Mouse (Mus musculus) MEL (cell line): ENCODE results near the gene Gimap9. TPM values are rescaled to one million over a fixed set of nuclear protein-coding genes. Genes with fewer than 3 reads are reported as not detected.

Source experiments
- DNase-seq: peaks from one replicate; pipeline ENCODE4 v3.0.0; 2011; ENCODE audit warnings: low read depth, low spot score
- H3K27ac ChIP-seq: 2 replicates; pipeline ENCODE4 v1.5.1; 2012; ENCODE audit warnings: low read depth, mild to moderate bottlenecking, control low read depth, low read length, moderate library complexity; ENCODE audit not compliant: control insufficient read depth
- H3K27me3 ChIP-seq, 2 experiments: fragments of 150-350 bp in 1 of 2; sonication (generic) in 1 of 2; 2 replicates each; pipeline ENCODE4 v1.6.1; 2012; ENCODE audit warnings: low read length in 2 of 2, mild to moderate bottlenecking in 2 of 2, improper control_type of control experiment in 1 of 2, moderate library complexity in 1 of 2; ENCODE audit not compliant: insufficient read depth in 2 of 2, control insufficient read depth in 1 of 2
- H3K36me3 ChIP-seq, 2 experiments: 2 replicates each; pipeline ENCODE4 v1.6.1; 2012 to 2014; ENCODE audit warnings: low read length in 2 of 2, improper control_type of control experiment in 1 of 2, inconsistent platforms in 1 of 2, mild to moderate bottlenecking in 1 of 2; ENCODE audit not compliant: insufficient read depth in 2 of 2, control insufficient read depth in 1 of 2
- H3K4me1 ChIP-seq, 2 experiments: fragments of 150-350 bp in 1 of 2; sonication (generic) in 1 of 2; 2 replicates each; pipeline ENCODE4 v1.6.1; 2012; ENCODE audit warnings: low read length in 2 of 2, improper control_type of control experiment in 1 of 2, mild to moderate bottlenecking in 1 of 2; ENCODE audit not compliant: insufficient read depth in 2 of 2, control insufficient read depth in 1 of 2
- H3K4me3 ChIP-seq, 2 experiments: fragments of 150-350 bp in 1 of 2; sonication (generic) in 1 of 2; 2 replicates each; pipeline ENCODE4 v1.5.1; 2012; ENCODE audit warnings: low read depth in 2 of 2, low read length in 2 of 2, mild to moderate bottlenecking in 2 of 2, moderate library complexity in 2 of 2, control low read depth in 1 of 2, improper control_type of control experiment in 1 of 2; ENCODE audit not compliant: control insufficient read depth in 1 of 2, insufficient read depth in 1 of 2
- H3K79me2 ChIP-seq: 2 replicates; pipeline ENCODE4 v1.6.1; 2012; ENCODE audit warnings: mild to moderate bottlenecking, low read length, moderate library complexity; ENCODE audit not compliant: control insufficient read depth, poor library complexity, insufficient read depth
- H3K9ac ChIP-seq: 2 replicates; pipeline ENCODE4 v1.6.1; 2012; ENCODE audit warnings: low read depth, mild to moderate bottlenecking, control low read depth, low read length, moderate library complexity; ENCODE audit not compliant: control insufficient read depth, poor library complexity, severe bottlenecking
- H3K9me3 ChIP-seq: fragments of 150-350 bp; sonication (generic); replicated peaks from 2 replicates; pipeline ENCODE4 v1.6.1; 2012; ENCODE audit warnings: mild to moderate bottlenecking, low read length, improper control_type of control experiment, moderate library complexity; ENCODE audit not compliant: insufficient read depth
- CTCF ChIP-seq, 3 experiments: IDR thresholded peaks in 2 of 3; conservative IDR thresholded peaks in 1 of 3; 2 replicates each; pipeline ENCODE4 v1.5.1; 2011 to 2012; ENCODE audit warnings: low read length in 3 of 3, low read depth in 2 of 3, mild to moderate bottlenecking in 2 of 3, improper control_type of control experiment in 1 of 3, inconsistent platforms in 1 of 3, mixed read lengths in 1 of 3, moderate library complexity in 1 of 3; ENCODE audit not compliant: control insufficient read depth in 1 of 3, insufficient read depth in 1 of 3, poor library complexity in 1 of 3, severe bottlenecking in 1 of 3
- ELF1 ChIP-seq: IDR thresholded peaks from 2 replicates; pipeline ENCODE4 v1.6.1; 2014; ENCODE audit warnings: low read depth, mild to moderate bottlenecking, inconsistent platforms, low read length, improper control_type of control experiment, moderate library complexity
- EP300 ChIP-seq, 2 experiments: IDR thresholded peaks; 2 replicates each; pipeline ENCODE4 v1.6.1; 2011; ENCODE audit warnings: improper control_type of control experiment in 2 of 2, low read length in 2 of 2, low read depth in 1 of 2, mild to moderate bottlenecking in 1 of 2
- ETS1 ChIP-seq: IDR thresholded peaks from 2 replicates; pipeline ENCODE4 v1.6.1; 2012; ENCODE audit warnings: low read depth, mild to moderate bottlenecking, inconsistent platforms, low read length, improper control_type of control experiment, moderate library complexity
- HCFC1 ChIP-seq: IDR thresholded peaks from 2 replicates; pipeline ENCODE4 v1.6.1; 2012; ENCODE audit warnings: low read depth, mild to moderate bottlenecking, inconsistent platforms, low read length, improper control_type of control experiment, moderate library complexity
- JUND ChIP-seq: IDR thresholded peaks from 2 replicates; pipeline ENCODE4 v1.6.1; 2011; ENCODE audit warnings: low read depth, mild to moderate bottlenecking, improper control_type of control experiment, low read length
- KAT2A ChIP-seq: conservative IDR thresholded peaks from 2 replicates; pipeline ENCODE4 v1.6.1; 2012; ENCODE audit warnings: low read depth, low read length, improper control_type of control experiment, inconsistent platforms
- MXI1 ChIP-seq: IDR thresholded peaks from 2 replicates; pipeline ENCODE4 v1.6.1; 2011; ENCODE audit warnings: mild to moderate bottlenecking, low read depth, low read length, improper control_type of control experiment
- NELFE ChIP-seq: IDR thresholded peaks from 2 replicates; pipeline ENCODE4 v1.6.1; 2011; ENCODE audit warnings: low read depth, low read length, improper control_type of control experiment
- POLR2A ChIP-seq, 2 experiments: IDR thresholded peaks; 2 replicates each; pipeline ENCODE4 v1.6.1; 2011 to 2012; ENCODE audit warnings: low read length in 2 of 2, mild to moderate bottlenecking in 2 of 2, control low read depth in 1 of 2, improper control_type of control experiment in 1 of 2, low read depth in 1 of 2, moderate library complexity in 1 of 2; ENCODE audit not compliant: control insufficient read depth in 1 of 2, insufficient read depth in 1 of 2, poor library complexity in 1 of 2
- POLR2AphosphoS2 ChIP-seq: IDR thresholded peaks from 2 replicates; pipeline ENCODE4 v1.6.1; 2011; ENCODE audit warnings: low read length, improper control_type of control experiment
- RAD21 ChIP-seq: IDR thresholded peaks from 2 replicates; pipeline ENCODE4 v1.6.1; 2011; ENCODE audit warnings: mild to moderate bottlenecking, low read depth, low read length, improper control_type of control experiment
- SMC3 ChIP-seq: IDR thresholded peaks from 2 replicates; pipeline ENCODE4 v1.6.1; 2011; ENCODE audit warnings: low read depth, low read length, improper control_type of control experiment
- TAL1 ChIP-seq: IDR thresholded peaks from 2 replicates; pipeline ENCODE4 v1.6.1; 2012; ENCODE audit warnings: mild to moderate bottlenecking, inconsistent platforms, low read length, moderate library complexity, mixed read lengths
- TCF12 ChIP-seq: IDR thresholded peaks from 2 replicates; pipeline ENCODE4 v1.6.1; 2014; ENCODE audit warnings: low read depth, mild to moderate bottlenecking, inconsistent platforms, low read length, improper control_type of control experiment, moderate library complexity
- UBTF ChIP-seq: IDR thresholded peaks from 2 replicates; pipeline ENCODE4 v1.6.1; 2012; ENCODE audit warnings: low read depth, mild to moderate bottlenecking, inconsistent platforms, low read length, improper control_type of control experiment, moderate library complexity, borderline replicate concordance; ENCODE audit not compliant: insufficient read depth
- ZC3H11A ChIP-seq: IDR thresholded peaks from 2 replicates; pipeline ENCODE4 v1.6.1; 2012; ENCODE audit warnings: low read depth, mild to moderate bottlenecking, inconsistent platforms, low read length, improper control_type of control experiment
- ZNF384 ChIP-seq: IDR thresholded peaks from 2 replicates; pipeline ENCODE4 v1.6.1; 2012; ENCODE audit warnings: low read depth, mild to moderate bottlenecking, inconsistent platforms, low read length, improper control_type of control experiment
- polyA plus RNA-seq, 2 experiments: library from polyadenylated mRNA; stranded (reverse) in 1 of 2; unstranded in 1 of 2; fragments of >175 nt in 1 of 2; fragments of >200 nt in 1 of 2; gene quantifications; 2 replicates each; pipeline versions ENCODE4 v1.2.1 to v1.2.4; 2012; ENCODE audit warnings: low replicate concordance in 2 of 2, low read depth in 1 of 2; ENCODE audit not compliant: insufficient read length in 2 of 2, insufficient read depth in 1 of 2, missing spikeins in 1 of 2
- total RNA-seq: library from RNA; depleted of rRNA; stranded (reverse); fragments of 300-350 nt; gene quantifications from 2 replicates; pipeline ENCODE4 v1.2.3, GENCODE M21; 2012

The Gimap9 gene
- total and polyA plus RNA-seq, 3 experiments: 4.8 to 6.2 TPM; not detected in 1

GRCm38 (mm10) chr6:48700251-48701075 is 24.5 kb downstream of the Gimap9 start:
- Histone ChIP-seq H3K27ac (no peak overlapping the region), H3K27me3 (no peaks in the 10 kb centered on the region), H3K36me3 (no peaks in the 10 kb centered on the region)

GRCm38 (mm10) chr6:48702146-48702545 is 26.2 kb downstream of the Gimap9 start:
- no peaks in the 10 kb centered on the region for H3K36me3 ChIP-seq

More at GRCm38 (mm10) chr6:48700251-48701075, 24.5 kb downstream of the Gimap9 start:
- peak; percentile 13 for DNase-seq
- H3K4me3 ChIP-seq: no peak overlapping the region
- no peaks in the 10 kb centered on the region for H3K79me2 ChIP-seq
- no peaks in the 10 kb centered on the region for H3K4me1 ChIP-seq
- H3K9me3 ChIP-seq: no peaks in the 10 kb centered on the region
- TF ChIP-seq ZNF384 (no peak), JUND (no peak), HCFC1 (no peak), EP300 (IDR thresholded peaks at IDR 0.05; ENCODE audit: low read depth in 1 of 2, low read length in 2 of 2) (no peak), ZC3H11A (no peak), POLR2AphosphoS2 (no peak), TCF12 (no peak), MXI1 (no peak), ELF1 (no peak), TAL1 (no peak), RAD21 (no peak)
- H3K9ac ChIP-seq: no peak overlapping the region

GRCm38 (mm10) chr6:48702601-48703000 is 26.7 kb downstream of the Gimap9 start:
- DNase-seq: no peak
- H3K27me3 ChIP-seq: peaks cover 0 to 2% of the 10 kb centered on the region in 2 experiments; a peak in 1 of 4 replicates
- no peak overlapping the region for H3K27ac ChIP-seq
- H3K36me3 ChIP-seq: no peaks in the 10 kb centered on the region
- no peak overlapping the region for H3K9ac ChIP-seq
- no peaks in the 10 kb centered on the region for H3K79me2 ChIP-seq
- H3K4me3 ChIP-seq: no peak overlapping the region
- TF ChIP-seq JUND (no peak), SMC3 (no peak), KAT2A (no peak), NELFE (no peak), RAD21 (no peak), ETS1 (no peak)
- TF ChIP-seq, all 39 proteins: peak for 0
- Histone ChIP-seq H3K9me3 (no peaks in the 10 kb centered on the region), H3K4me1 (no peaks in the 10 kb centered on the region)

More at GRCm38 (mm10) chr6:48702146-48702545, 26.2 kb downstream of the Gimap9 start:
- Histone ChIP-seq H3K27me3 (peaks cover 0 to 2% of the 10 kb centered on the region in 2 experiments; a peak in 1 of 4 replicates), H3K27ac (no peak overlapping the region), H3K9me3 (no peaks in the 10 kb centered on the region), H3K4me1 (no peaks in the 10 kb centered on the region), H3K4me3 (no peak overlapping the region), H3K9ac (no peak overlapping the region), H3K79me2 (no peaks in the 10 kb centered on the region)
- no peak for DNase-seq
- TF ChIP-seq UBTF (no peak), CTCF (IDR thresholded peaks at IDR 0.05 in 2 of 3, conservative IDR thresholded peaks at IDR 0.05 in 1 of 3; ENCODE audit: control insufficient read depth in 1 of 3, insufficient read depth in 1 of 3, low read depth in 2 of 3, low read length in 3 of 3, poor library complexity in 1 of 3, severe bottlenecking in 1 of 3) (no peak), POLR2A (IDR thresholded peaks at IDR 0.05; ENCODE audit: control insufficient read depth in 1 of 2, insufficient read depth in 1 of 2, low read depth in 1 of 2, low read length in 2 of 2, poor library complexity in 1 of 2) (no peak)
- TF ChIP-seq, all 39 proteins: peak for 0
